Mouse (Mus musculus) megakaryocyte-erythroid progenitor cell, adult 5-6 weeks (primary cell): ENCODE data around the gene Tmem210. TPM values are rescaled to one million over a fixed set of nuclear protein-coding genes. Genes with fewer than 3 reads are reported as not detected.
A peak's percentile ranks its signal among the peaks of the same experiment; 100 is the strongest.

Source experiments
- ATAC-seq: replicated peaks from 2 replicates; pipeline ENCODE4 v1.8.0; 2016; ENCODE audit warnings: mild to moderate bottlenecking, inconsistent platforms; ENCODE audit not compliant: severe bottlenecking, poor library complexity, low FRiP score, low TSS enrichment
- total RNA-seq, 2 experiments: library from RNA; stranded (forward) in 1 of 2; stranded (reverse) in 1 of 2; fragments of 200-1000, 215-1000 nt in 1 of 2; fragments of >200 nt in 1 of 2; fragmentation: Nextera tagmentation in 1 of 2; gene quantifications; 2 replicates each; pipeline ENCODE4 v1.2.3; 2014 to 2017

Gene Tmem210
- total RNA-seq, 2 experiments from 2014 or later = not detected

DNA sequence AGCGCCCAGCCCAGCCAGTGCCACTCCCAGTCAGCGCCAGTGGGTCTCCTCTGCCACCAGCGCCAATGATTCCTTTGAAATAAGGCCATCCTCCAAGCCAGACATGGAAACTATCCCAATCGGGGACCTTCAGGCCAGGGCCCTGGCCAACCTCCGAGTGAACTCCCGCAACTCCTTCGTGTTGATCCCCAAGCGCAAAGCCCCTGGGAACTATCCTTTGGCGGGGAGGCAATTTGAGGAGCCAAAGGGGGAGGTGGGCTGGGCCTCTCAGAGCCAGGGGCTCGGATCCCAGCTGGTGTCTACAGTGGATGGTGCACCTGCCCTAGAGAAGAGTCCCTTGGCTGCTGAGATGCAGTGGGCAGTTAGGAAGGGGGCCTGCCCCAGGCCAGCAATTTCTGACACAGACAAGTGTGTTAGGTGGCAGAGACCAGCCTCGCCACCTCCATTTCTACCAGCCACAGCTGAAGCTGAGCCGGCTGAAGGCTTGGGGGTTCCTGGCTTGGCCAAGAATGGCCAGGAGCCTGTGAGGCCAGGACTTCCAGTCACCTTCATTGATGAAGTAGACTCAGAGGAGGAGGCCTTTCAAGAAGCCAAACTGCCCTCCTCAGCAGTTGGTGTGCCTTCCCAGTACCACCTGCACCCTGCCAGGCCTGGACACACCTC, 24.2 kb upstream of the Tmem210 start:
- ATAC-seq = no peak

GRCm38 (mm10) chr2:25264286-25264660, 23.7 kb upstream of the Tmem210 start:
- ATAC-seq = no peak

DNA sequence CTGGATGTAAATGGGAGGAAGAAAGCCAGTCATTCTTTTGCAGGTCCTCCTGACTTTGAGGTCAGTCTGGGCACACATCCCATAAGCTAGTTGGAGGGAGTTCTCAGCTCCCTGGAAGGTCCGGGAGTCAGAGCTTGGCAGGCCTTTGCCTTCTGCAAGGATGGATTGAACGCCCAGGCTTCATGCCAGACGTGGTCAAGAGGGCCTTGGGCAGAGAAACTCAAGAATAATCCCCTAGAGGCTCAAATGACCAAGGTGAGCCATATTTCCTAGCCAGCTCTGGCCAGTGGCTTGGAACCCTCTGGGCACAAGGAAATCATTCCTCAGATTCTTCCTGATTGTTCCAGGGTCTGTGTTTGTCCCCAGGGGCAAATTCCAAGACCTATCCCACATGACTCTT, 23.1 kb upstream of the Tmem210 start:
- ATAC-seq = no peak

- no peak for ATAC-seq
Observed at GRCm38 (mm10) chr2:25265897-25266656, 21.9 kb upstream of the Tmem210 start.

DNA sequence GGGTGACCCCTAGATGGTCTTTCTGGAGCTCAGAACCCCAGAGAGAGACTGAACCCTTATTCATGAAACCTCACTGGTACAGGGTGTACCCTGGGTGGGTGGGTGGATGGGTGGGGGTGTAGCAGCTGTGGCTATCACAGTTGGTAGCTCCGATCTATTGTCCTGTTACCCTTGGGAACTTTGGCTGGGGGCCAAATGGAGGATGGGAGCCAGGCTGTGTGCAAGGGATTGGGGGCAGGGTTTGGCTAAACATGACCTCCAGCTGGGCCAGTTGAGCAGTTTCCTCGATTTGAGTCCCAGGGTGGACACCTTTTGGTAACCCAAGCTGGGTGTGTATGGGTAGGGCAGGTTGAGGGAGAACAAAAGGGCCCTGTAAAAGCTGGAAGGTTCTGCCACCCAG, 21.2 kb upstream of the Tmem210 start:
- no peak for ATAC-seq

DNA sequence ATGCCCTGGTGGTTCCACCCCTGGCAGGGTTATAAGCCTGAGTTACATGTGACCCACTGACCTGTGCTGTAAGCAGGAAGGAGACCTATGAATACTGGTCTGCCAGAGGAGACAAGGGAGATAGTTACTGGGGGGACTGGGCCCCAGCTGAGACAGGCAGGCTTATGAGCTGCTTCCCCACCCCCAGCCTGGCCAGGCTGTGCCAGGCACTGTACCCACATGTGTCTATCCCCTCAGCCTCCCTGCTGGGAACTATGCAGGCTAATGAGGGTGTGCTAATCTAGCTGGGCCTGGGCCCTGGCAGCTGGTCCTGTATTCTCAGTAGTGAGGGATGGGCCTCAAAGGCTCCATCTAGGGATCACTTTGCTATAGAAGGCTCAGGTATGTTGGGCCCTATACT, 20.7 kb upstream of the Tmem210 start:
- no peak for ATAC-seq

GRCm38 (mm10) chr2:25267746-25268309, 20.1 kb upstream of the Tmem210 start:
- no peak for ATAC-seq

DNA sequence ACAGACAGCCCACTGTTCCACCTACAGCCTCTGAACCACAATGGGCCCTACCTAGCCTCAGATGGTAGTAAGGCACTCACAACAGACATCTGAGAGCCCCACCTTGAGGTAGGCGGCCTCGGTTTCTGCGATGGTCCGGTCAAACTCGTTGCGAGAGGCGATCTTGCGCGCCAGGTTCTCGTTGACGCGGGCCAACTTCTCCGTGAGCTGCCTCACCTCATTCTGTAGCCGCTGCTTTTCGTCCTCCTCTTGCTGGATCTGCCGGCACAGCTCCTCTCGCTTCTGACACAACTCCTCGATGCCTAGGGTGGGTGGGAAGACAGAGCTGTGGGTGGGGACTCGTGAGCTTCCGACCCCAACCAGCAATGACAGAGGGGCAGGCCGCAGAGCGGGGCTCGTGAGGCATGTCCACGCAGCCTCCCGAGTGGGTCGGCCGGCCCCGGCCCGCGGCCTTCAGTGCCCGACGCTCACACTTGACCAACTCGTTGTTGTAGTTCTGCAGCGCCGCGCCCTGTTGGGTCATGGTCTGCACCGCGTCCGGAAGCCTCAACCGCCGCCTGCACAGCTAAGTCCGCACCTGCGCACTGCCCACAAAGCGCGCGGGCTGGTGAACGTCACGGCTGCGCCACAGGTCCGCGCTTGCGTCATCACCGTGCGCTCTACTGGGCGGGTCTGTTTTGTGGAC, 16.0 kb upstream of the Tmem210 start, which contains the start of the genes Ssna1 and Anapc2:
Ssna1 (minus strand) TSS at position 612 of the 685 bp plus-strand sequence.
Anapc2 (plus strand) TSS at position 652 of the 685 bp plus-strand sequence.
- ATAC-seq = peak; percentile 87

DNA sequence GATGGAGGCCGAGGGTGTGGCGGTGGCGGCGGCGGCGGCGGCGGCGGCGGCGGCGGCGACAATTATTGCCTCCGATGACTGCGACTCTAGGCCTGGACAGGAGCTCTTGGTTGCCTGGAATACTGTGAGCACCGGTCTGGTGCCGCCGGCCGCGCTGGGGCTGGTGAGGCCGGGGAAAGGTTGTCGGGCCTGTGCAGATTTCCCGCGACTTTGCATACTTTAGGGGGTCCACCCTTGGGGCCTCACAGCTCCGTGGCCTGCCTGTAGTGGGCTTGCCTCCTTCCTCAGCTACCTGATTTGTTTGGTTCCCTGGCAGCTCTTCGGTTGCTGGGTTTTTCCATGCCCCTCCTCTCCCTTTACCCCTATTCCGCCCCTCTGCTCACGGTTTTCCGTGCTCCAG, 15.4 kb upstream of the Tmem210 start:
- ATAC-seq = no peak

- ATAC-seq = no peak
Observed at GRCm38 (mm10) chr2:25273010-25273409, 14.9 kb upstream of the Tmem210 start.

DNA sequence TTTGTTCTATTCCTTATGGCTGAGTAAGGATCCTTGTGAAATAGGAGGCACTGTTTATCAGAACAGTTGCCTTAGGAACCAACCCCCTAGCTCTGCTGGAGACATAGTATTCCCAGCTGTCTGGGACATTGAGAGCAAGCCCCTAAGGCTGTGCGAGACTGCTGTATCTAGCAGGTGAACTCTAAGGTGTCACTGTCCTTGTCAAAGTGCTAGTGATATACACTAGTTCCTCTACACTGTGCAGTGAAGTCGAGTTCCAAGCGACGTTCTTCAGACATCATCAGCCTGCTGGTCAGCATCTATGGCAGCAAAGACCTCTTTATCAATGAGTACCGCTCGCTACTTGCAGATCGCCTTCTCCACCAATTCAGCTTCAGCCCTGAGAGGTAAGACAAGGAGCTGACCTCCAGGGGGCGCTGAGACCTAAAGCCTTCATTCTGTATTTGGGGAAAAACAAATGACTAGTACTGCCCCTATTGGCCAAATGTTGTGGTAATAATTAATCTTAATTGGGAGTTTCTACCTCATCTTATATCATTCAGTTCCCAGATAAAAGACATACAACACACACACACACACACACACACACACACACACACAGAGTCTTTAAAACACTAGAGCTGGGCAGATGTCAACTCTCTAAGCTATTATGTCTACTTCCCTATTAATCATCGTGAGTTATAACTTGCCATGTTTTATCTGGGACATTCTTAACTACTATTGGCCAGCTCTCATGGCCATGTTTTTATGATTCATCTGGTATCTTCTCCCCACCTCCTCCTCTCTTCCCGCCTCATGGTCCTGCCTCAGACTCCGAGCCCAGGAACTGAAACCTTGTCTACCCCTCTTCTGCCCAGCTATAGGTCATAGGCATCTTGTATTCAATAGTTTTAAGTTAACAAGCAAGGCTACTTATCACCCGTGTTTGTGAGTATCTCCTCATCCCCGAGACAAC, 8.7 kb upstream of the Tmem210 start:
- ATAC-seq = peak; percentile 95

DNA sequence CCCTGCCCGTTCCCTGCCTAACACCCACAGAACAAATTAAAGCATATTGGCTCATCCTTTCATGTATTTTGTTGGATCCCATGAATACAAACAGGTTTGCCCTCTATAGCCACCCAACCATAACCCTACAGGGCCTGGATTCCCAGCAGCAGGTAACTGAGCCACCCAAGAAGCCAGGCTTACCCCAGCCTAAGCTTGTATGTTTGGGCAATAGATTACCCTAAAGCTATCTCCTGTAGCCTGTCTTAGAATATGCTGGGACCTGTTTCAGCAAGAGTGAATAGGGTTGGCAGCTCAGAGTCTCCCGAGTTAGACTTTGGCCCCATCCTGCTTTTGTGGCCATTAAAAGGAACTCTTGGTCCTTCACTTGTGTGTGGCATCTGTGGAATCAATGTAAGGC, 2.4 kb upstream of the Tmem210 start:
- ATAC-seq = no peak

DNA sequence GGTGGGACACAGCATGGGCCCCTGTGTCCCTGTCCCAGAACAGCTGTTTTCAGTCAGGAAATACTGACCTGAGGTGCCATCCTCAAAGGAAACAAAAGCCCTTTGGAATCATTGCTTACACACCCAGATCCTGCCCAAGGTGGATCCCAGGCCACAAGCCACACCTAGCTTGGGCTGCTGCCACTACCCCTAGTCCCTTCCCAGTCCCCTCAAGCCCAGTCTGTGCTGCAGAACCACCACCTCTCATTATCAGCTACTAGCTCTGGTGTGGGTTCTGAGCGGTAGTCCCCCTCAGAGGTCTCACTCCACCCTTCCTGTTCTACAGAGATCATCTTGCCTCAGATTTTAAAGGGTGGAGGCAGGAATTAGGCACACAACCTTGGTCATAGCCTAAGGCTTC, 1.6 kb upstream of the Tmem210 start:
- peak; percentile 59 for ATAC-seq

- peak; percentile 76 for ATAC-seq
Observed at GRCm38 (mm10) chr2:25286837-25287636, 908 bp upstream of the Tmem210 start.

GRCm38 (mm10) chr2:25288734-25289345, 895 bp downstream of the Tmem210 start:
- ATAC-seq = no peak

DNA sequence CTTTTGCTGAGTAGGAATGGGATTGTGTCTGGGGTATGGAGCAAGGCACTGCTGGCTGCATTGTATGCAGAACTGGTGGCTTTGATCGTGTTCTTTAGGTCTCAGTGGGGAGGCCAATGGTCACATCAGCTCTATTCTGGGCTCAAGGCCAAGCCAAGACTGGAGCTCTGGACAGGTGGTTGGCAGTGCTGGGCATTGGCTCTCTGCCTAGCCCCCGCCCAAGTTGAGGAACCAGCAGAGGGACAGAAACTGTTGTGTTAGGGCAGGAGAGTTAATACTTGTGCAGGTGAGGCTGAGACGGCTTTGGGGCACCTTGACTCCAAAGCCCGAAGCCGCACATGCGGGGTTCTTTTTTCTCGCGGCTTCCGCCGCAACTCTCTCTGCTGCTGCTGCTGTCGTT, 1.7 kb downstream of the Tmem210 start, which contains the start of gene Lrrc26:
Lrrc26 (plus strand) TSS at position 265 of the 400 bp plus-strand sequence.
- no peak for ATAC-seq

DNA sequence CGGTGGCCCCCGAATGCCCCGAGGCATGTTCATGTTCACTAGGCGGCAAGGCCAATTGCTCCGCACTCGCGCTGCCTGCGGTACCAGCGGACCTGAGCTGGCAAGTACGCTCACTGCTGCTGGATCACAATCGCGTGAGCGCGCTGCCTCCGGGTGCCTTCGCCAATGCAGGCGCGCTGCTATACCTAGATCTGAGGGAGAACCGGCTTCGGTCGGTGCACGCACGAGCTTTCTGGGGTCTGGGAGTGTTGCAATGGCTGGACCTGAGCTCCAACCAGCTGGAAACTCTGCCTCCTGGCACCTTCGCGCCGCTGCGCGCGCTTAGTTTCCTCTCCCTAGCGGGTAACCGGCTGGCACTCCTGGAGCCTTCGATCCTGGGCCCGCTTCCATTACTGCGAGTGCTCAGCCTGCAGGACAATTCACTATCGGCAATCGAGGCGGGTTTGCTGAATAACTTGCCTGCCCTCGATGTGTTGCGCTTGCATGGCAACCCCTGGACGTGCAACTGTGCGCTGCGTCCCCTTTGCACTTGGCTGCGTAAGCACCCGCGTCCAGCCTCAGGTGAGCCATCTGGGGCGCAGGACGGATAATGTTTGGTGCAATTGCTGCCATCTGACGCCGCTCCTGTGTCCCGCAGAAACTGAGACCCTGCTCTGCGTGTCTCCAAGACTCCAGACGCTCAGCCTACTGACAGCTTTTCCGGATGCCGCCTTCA, 2.3 kb downstream of the Tmem210 start:
- no peak for ATAC-seq
